Mouse (Mus musculus): ENCODE measurements at regions not wholly inside any gene's neighbourhood (a gene's known extent, or its start where the extent isn't known, plus 50 kb on each side); places are given as distances from the start of the nearest gene placed in this dataset.
"Not testable (repeated sequence)": the region's sequence is repeated elsewhere in the genome, so short reads cannot be mapped to it uniquely, and the experiment has no call there.

GRCm38 (mm10) chr15:37102035-37102555, 94.5 kb upstream of the Zfp706 start:
- Histone ChIP-seq H3K4me3 (ENCODE audit: low read length) (no peak overlapping the region), H3K27me3 (ENCODE audit: insufficient read depth, low read length) (no peaks in the 10 kb centered on the region), H3K36me3 (ENCODE audit: insufficient read depth, low read length) (no peaks in the 10 kb centered on the region), H3K9me3 (ENCODE audit: low read length) (no peaks in the 10 kb centered on the region), H3K4me1 (ENCODE audit: insufficient read depth, low read length) (peaks cover 4% of the 10 kb centered on the region; the same call in 1 of the 2 replicates), H3K27ac (no peak overlapping the region), H3K9ac (replicated peaks; ENCODE audit: low read length) (no peak overlapping the region), H3K4me2 (ENCODE audit: low read depth, low read length) (no peak overlapping the region)
- TF ChIP-seq CTCF (IDR thresholded peaks at IDR 0.05; ENCODE audit: low read depth), result peak; percentile 65
- ATAC-seq, result peak; percentile 16; the same call in 1 of the 2 replicates
- 49% methylated on average over 2 of the region's 2 CpGs for WGBS
- peak; percentile 50 for DNase-seq (ENCODE audit: low spot score)

GRCm38 (mm10) chr15:37101419-37101818, 93.8 kb upstream of the Zfp706 start:
- 93% methylated on average over 1 of the region's 1 CpGs for WGBS

GRCm38 (mm10) chr15:37100767-37101288, 93.3 kb upstream of the Zfp706 start:
- Histone ChIP-seq H3K4me1 (ENCODE audit: insufficient read depth, low read length) (peaks cover 4% of the 10 kb centered on the region; the same call in 1 of the 2 replicates), H3K9ac (replicated peaks; ENCODE audit: low read length) (no peak overlapping the region), H3K27ac (peak overlapping the region; percentile 20), H3K9me3 (ENCODE audit: low read length) (no peaks in the 10 kb centered on the region), H3K27me3 (ENCODE audit: insufficient read depth, low read length) (no peaks in the 10 kb centered on the region), H3K36me3 (ENCODE audit: insufficient read depth, low read length) (no peaks in the 10 kb centered on the region), H3K4me2 (ENCODE audit: low read depth, low read length) (peak overlapping the region; percentile 51; the same call in 1 of the 2 replicates), H3K4me3 (ENCODE audit: low read length) (no peak overlapping the region)
- ATAC-seq, result 0 out of 2 replicates have a peak, but pooled peaks have one; percentile 22
- no peak for TF ChIP-seq CTCF (IDR thresholded peaks at IDR 0.05; ENCODE audit: low read depth)
- no peak for DNase-seq (ENCODE audit: low spot score)
- 80% methylated on average over 6 of the region's 6 CpGs for WGBS

More at GRCm38 (mm10) chr15:37101419-37101818, 93.8 kb upstream of the Zfp706 start:
- Histone ChIP-seq H3K36me3 (ENCODE audit: insufficient read depth, low read length) (no peaks in the 10 kb centered on the region), H3K4me3 (ENCODE audit: low read length) (no peak overlapping the region), H3K27me3 (ENCODE audit: insufficient read depth, low read length) (no peaks in the 10 kb centered on the region), H3K27ac (0 out of 2 replicates have a peak overlapping the region, but pooled peaks have one; percentile 20), H3K9ac (replicated peaks; ENCODE audit: low read length) (no peak overlapping the region), H3K4me1 (ENCODE audit: insufficient read depth, low read length) (peaks cover 4% of the 10 kb centered on the region; the same call in 1 of the 2 replicates), H3K4me2 (ENCODE audit: low read depth, low read length) (no peak overlapping the region), H3K9me3 (ENCODE audit: low read length) (no peaks in the 10 kb centered on the region)
- DNase-seq (ENCODE audit: low spot score) (no peak), ATAC-seq (no peak)
- TF ChIP-seq CTCF (IDR thresholded peaks at IDR 0.05; ENCODE audit: low read depth), result peak; percentile 51

GRCm38 (mm10) chr15:37099927-37100766, 92.6 kb upstream of the Zfp706 start:
- Histone ChIP-seq H3K36me3 (ENCODE audit: insufficient read depth, low read length) (no peaks in the 10 kb centered on the region), H3K9me3 (ENCODE audit: low read length) (no peaks in the 10 kb centered on the region), H3K4me2 (ENCODE audit: low read depth, low read length) (peak overlapping the region; percentile 51), H3K27ac (peak overlapping the region; percentile 20), H3K4me3 (ENCODE audit: low read length) (peak overlapping the region; percentile 18), H3K9ac (replicated peaks; ENCODE audit: low read length) (no peak overlapping the region), H3K27me3 (ENCODE audit: insufficient read depth, low read length) (no peaks in the 10 kb centered on the region), H3K4me1 (ENCODE audit: insufficient read depth, low read length) (peaks cover 4% of the 10 kb centered on the region; the same call in 1 of the 2 replicates)
- peak; percentile 82 for TF ChIP-seq CTCF (IDR thresholded peaks at IDR 0.05; ENCODE audit: low read depth)
- ATAC-seq, result peak; percentile 91
- DNase-seq (ENCODE audit: low spot score), result peak; percentile 77
- WGBS, result 32% methylated on average over 17 of the region's 17 CpGs

- 97% methylated on average over 1 of the region's 1 CpGs for WGBS
- no peaks in the 10 kb centered on the region for H3K36me3 ChIP-seq (ENCODE audit: insufficient read depth, low read length)
- peaks cover 4% of the 10 kb centered on the region; the same call in 1 of the 2 replicates for H3K4me1 ChIP-seq (ENCODE audit: insufficient read depth, low read length)
- TF ChIP-seq CTCF (IDR thresholded peaks at IDR 0.05; ENCODE audit: low read depth), result no peak
- ATAC-seq (no peak), DNase-seq (ENCODE audit: low spot score) (no peak)
- no peak overlapping the region for H3K4me3 ChIP-seq (ENCODE audit: low read length)
- H3K27ac ChIP-seq, result no peak overlapping the region
- H3K9ac ChIP-seq (replicated peaks; ENCODE audit: low read length), result no peak overlapping the region
- no peaks in the 10 kb centered on the region for H3K9me3 ChIP-seq (ENCODE audit: low read length)
- H3K4me2 ChIP-seq (ENCODE audit: low read depth, low read length), result no peak overlapping the region
- no peaks in the 10 kb centered on the region for H3K27me3 ChIP-seq (ENCODE audit: insufficient read depth, low read length)
These were observed 91.6 kb upstream of the Zfp706 start for GRCm38 (mm10) chr15:37099176-37099575.

- no peak overlapping the region for H3K27ac ChIP-seq
- 97% methylated on average over 7 of the region's 7 CpGs for WGBS
- DNase-seq (ENCODE audit: low spot score), result no peak
- no peaks in the 10 kb centered on the region for H3K27me3 ChIP-seq (ENCODE audit: insufficient read depth, low read length)
- no peak for ATAC-seq
- TF ChIP-seq CTCF (IDR thresholded peaks at IDR 0.05; ENCODE audit: low read depth), result no peak
- no peaks in the 10 kb centered on the region for H3K9me3 ChIP-seq (ENCODE audit: low read length)
- no peak overlapping the region for H3K4me2 ChIP-seq (ENCODE audit: low read depth, low read length)
- H3K4me1 ChIP-seq (ENCODE audit: insufficient read depth, low read length), result peaks cover 4% of the 10 kb centered on the region; the same call in 1 of the 2 replicates
- H3K9ac ChIP-seq (replicated peaks; ENCODE audit: low read length), result no peak overlapping the region
- H3K4me3 ChIP-seq (ENCODE audit: low read length), result no peak overlapping the region
- H3K36me3 ChIP-seq (ENCODE audit: insufficient read depth, low read length), result no peaks in the 10 kb centered on the region
These were observed 89.9 kb upstream of the Zfp706 start for GRCm38 (mm10) chr15:37097426-37097825.

GRCm38 (mm10) chr15:37091171-37091570, 83.6 kb upstream of the Zfp706 start:
- H3K27me3 ChIP-seq (ENCODE audit: insufficient read depth, low read length); H3K27ac ChIP-seq; DNase-seq (ENCODE audit: low spot score); H3K9ac ChIP-seq (replicated peaks; ENCODE audit: low read length); H3K9me3 ChIP-seq (ENCODE audit: low read length); H3K4me2 ChIP-seq (ENCODE audit: low read depth, low read length); H3K4me1 ChIP-seq (ENCODE audit: insufficient read depth, low read length); H3K36me3 ChIP-seq (ENCODE audit: insufficient read depth, low read length); ATAC-seq; H3K4me3 ChIP-seq (ENCODE audit: low read length): not testable (repeated sequence)
- 65% methylated on average over 5 of the region's 5 CpGs for WGBS
